Mouse (Mus musculus): ENCODE measurements around the gene Idh3b.

Idh3b gene

GRCm38 (mm10) chr2:130283854-130284654, at the start of gene Idh3b:
Gene Idh3b (minus strand): TSS chr2:130284547.
- DNase-seq, result peak; percentile 95

GRCm38 (mm10) chr2:130329502-130329901, 45.2 kb upstream of the Idh3b start:
- DNase-seq, result no peak

GRCm38 (mm10) chr2:130327057-130327456, 42.7 kb upstream of the Idh3b start:
- DNase-seq, result no peak

- DNase-seq, result no peak
These were observed 18.7 kb upstream of the Idh3b start for GRCm38 (mm10) chr2:130303014-130303413.

GRCm38 (mm10) chr2:130297580-130297979, 13.2 kb upstream of the Idh3b start:
- no peak for DNase-seq

- DNase-seq, result peak; percentile 27 to 48
These were observed 11.9 kb upstream of the Idh3b start for GRCm38 (mm10) chr2:130296134-130296745.

GRCm38 (mm10) chr2:130295331-130296133, 11.2 kb upstream of the Idh3b start:
- DNase-seq, result peak; percentile 62 to 74

- peak; percentile 77 to 82 for DNase-seq
These were observed 10.6 kb upstream of the Idh3b start, which contains the start of gene Ebf4 for GRCm38 (mm10) chr2:130294936-130295277. Gene Ebf4 (plus strand): TSS chr2:130295169.

GRCm38 (mm10) chr2:130294218-130294935, 10.0 kb upstream of the Idh3b start:
- no peak for DNase-seq

GRCm38 (mm10) chr2:130293486-130293885, 9.1 kb upstream of the Idh3b start:
- peak; percentile 29 to 42 for DNase-seq

GRCm38 (mm10) chr2:130293009-130293408, 8.7 kb upstream of the Idh3b start:
- DNase-seq, result no peak

- peak; percentile 75 to 84 for DNase-seq
These were observed 7.1 kb upstream of the Idh3b start for GRCm38 (mm10) chr2:130291434-130291833.

GRCm38 (mm10) chr2:130289086-130289485, 4.7 kb upstream of the Idh3b start:
- DNase-seq, result no peak

- DNase-seq, result no peak
These were observed 3.5 kb downstream of the Idh3b start for GRCm38 (mm10) chr2:130280818-130281217.

GRCm38 (mm10) chr2:130280224-130280623, 4.1 kb downstream of the Idh3b start:
- DNase-seq, result no peak

- no peak for DNase-seq
These were observed 4.7 kb downstream of the Idh3b start for GRCm38 (mm10) chr2:130279600-130280091.

- DNase-seq, result peak; percentile 83 to 86
These were observed 8.7 kb downstream of the Idh3b start for GRCm38 (mm10) chr2:130275649-130276048.

- no peak for DNase-seq
These were observed 9.5 kb downstream of the Idh3b start for GRCm38 (mm10) chr2:130274862-130275261.

- peak; percentile 99 for DNase-seq
These were observed 10.0 kb downstream of the Idh3b start, which contains the start of gene Nop56 for GRCm38 (mm10) chr2:130274149-130274861. Gene Nop56 (plus strand): TSS chr2:130274430.

GRCm38 (mm10) chr2:130273732-130274131, 10.6 kb downstream of the Idh3b start:
- DNase-seq, result no peak

GRCm38 (mm10) chr2:130268074-130268473, 16.3 kb downstream of the Idh3b start:
- DNase-seq, result no peak

- no peak for DNase-seq
These were observed 18.8 kb downstream of the Idh3b start for GRCm38 (mm10) chr2:130265520-130265919.
